Mouse (Mus musculus) midbrain, embryonic 10.5 days (tissue): ENCODE results near the gene Reck. TPM values are rescaled to one million over a fixed set of nuclear protein-coding genes. Genes with fewer than 3 reads are reported as not detected.
A peak's percentile ranks its signal among the peaks of the same experiment; 100 is the strongest.

Source experiments
- DNase-seq: peaks from one replicate; pipeline ENCODE4 v3.0.0-alpha.2; 2017; ENCODE audit warnings: low spot score
- H3K27ac ChIP-seq: fragments of 300-500 bp; sonication (generic); replicated peaks from 2 replicates; pipeline ENCODE4 v1.5.1; 2016; ENCODE audit warnings: mild to moderate bottlenecking
- H3K27me3 ChIP-seq: fragments of 300-500 bp; sonication (generic); 2 replicates; pipeline ENCODE4 v1.6.1; 2016; ENCODE audit warnings: low read depth, mild to moderate bottlenecking; ENCODE audit not compliant: poor library complexity, severe bottlenecking
- H3K36me3 ChIP-seq: fragments of 300-500 bp; sonication (generic); 2 replicates; pipeline ENCODE4 v1.6.1; 2016; ENCODE audit warnings: mild to moderate bottlenecking, moderate library complexity
- H3K4me1 ChIP-seq: fragments of 300-500 bp; sonication (generic); 2 replicates; pipeline ENCODE4 v1.6.1; 2016
- H3K4me3 ChIP-seq: fragments of 300-500 bp; sonication (generic); 2 replicates; pipeline ENCODE4 v1.5.1; 2016; ENCODE audit warnings: mild to moderate bottlenecking, moderate library complexity
- H3K9me3 ChIP-seq: fragments of 300-500 bp; sonication (generic); replicated peaks from 2 replicates; pipeline ENCODE4 v1.6.1; 2016; ENCODE audit warnings: mild to moderate bottlenecking
- WGBS: fragments of 180-500 bp; shearing (Covaris S2); methylation state at CpG from one replicate; pipeline ENCODE4 v1.1.7; 2016; 5-methylcytosine and 5-hydroxymethylcytosine counted together
- polyA plus RNA-seq: library from polyadenylated mRNA; unstranded; fragments of >200 nt; fragmentation: Nextera tagmentation; extraction: Ambion mirVana; gene quantifications from 2 replicates; pipeline ENCODE4 v1.2.1, GENCODE M21; 2016

The Reck gene
- polyA plus RNA-seq = 8.7 and 10.0 TPM in 2 replicates

DNA sequence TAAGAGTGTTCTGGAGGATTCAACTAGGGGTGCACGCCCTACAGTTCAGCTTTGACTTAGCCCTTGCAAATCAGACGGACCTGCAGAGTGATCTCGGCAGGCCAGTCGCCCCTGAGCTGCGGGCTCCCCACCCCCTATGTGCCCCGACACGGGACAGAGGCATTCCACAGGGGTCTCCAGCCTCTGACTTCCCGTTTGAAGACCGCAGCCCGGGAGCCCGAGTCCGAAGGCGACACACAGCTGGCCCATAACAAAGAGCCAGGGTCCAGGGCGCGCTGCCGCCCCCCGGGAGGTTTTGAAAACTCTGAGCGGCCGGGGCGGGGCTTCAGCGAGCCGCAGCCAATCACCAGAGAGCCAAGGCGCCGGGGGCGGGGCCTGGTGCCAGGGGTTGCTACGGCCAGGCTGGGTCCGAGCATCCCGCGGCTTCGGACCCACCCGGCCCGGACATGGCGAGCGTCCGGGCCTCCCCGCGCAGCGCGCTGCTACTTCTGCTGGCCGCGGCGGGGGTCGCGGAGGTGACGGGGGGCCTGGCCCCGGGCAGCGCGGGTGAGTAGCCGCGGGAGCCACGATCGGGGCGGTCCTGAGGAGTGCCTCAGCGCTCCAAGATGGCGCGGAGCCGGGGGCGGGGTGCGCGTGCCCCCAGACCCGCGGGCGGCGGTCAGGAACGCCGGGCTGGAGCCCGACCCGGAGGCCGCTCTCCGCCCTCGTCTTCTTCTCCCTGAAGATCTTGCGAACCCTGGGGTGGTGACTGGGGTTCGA is at the start of gene Reck:
Reck (plus strand) TSS at position 371 of the 759 bp plus-strand sequence.
- peaks cover 20% of the 10 kb centered on the region; the same call in 1 of the 2 replicates for H3K27me3 ChIP-seq
- peak within 1 kb of the TSS; percentile 92 for H3K4me3 ChIP-seq
- H3K4me1 ChIP-seq = peaks cover 41% of the 10 kb centered on the region
- WGBS = 1% methylated on average over 73 of the region's 73 CpGs
- no peaks in the 10 kb centered on the region for H3K36me3 ChIP-seq
- peak; percentile 96 for DNase-seq
- H3K27ac ChIP-seq = peak within 1 kb of the TSS; percentile 97
- peaks cover 7% of the 10 kb centered on the region; the same call in 1 of the 2 replicates for H3K9me3 ChIP-seq

DNA sequence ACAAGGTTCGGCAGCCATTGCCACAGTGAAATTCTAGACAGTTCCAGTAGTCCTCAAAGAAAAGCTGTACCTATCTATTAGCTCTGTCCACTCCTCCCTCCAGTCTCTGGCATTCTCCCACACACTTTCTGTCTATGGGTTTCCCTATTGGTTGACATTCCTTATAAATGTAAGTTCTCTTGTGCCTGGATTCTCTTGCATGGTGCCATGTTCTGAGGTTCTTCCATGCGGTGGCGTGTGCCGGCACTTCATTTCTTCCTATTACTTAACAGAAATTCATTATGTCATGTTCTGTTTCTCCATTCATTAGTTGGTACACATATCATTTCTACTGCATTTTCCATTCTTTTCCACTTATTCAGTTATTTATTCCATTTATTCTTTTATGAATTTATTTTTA is 46.5 kb upstream of the Reck start:
- peak; percentile 6 for DNase-seq
- Histone ChIP-seq H3K4me1 (peaks cover 5% of the 10 kb centered on the region), H3K36me3 (no peaks in the 10 kb centered on the region), H3K9me3 (no peaks in the 10 kb centered on the region), H3K27ac (no peak overlapping the region), H3K4me3 (no peak overlapping the region), H3K27me3 (no peaks in the 10 kb centered on the region)
- WGBS = 93% methylated on average over 4 of the region's 4 CpGs

DNA sequence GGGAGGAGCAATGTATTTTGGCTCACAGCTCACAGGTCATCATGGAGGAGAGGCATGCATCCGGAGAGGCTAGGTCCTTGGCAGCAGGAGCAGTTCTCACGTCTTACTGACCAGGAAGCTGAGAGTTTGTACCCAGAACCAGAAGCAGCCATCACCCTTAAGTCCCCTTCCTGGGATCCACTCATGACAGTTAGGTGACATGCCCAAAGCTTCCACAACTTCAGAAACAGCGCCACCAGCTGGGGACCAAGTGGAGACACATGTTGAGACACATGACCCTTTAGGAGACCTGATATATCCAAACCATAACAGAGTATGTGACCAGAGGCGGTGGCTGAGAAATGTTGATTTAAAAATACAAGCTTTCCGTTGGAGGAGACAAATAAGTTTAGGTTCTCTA is 43.3 kb upstream of the Reck start:
- no peak for DNase-seq
- no peak overlapping the region for H3K27ac ChIP-seq
- H3K4me1 ChIP-seq = no peaks in the 10 kb centered on the region
- H3K27me3 ChIP-seq = no peaks in the 10 kb centered on the region
- no peak overlapping the region for H3K4me3 ChIP-seq
- no peaks in the 10 kb centered on the region for H3K36me3 ChIP-seq
- 75% methylated on average over 5 of the region's 5 CpGs for WGBS
- H3K9me3 ChIP-seq = no peaks in the 10 kb centered on the region

DNA sequence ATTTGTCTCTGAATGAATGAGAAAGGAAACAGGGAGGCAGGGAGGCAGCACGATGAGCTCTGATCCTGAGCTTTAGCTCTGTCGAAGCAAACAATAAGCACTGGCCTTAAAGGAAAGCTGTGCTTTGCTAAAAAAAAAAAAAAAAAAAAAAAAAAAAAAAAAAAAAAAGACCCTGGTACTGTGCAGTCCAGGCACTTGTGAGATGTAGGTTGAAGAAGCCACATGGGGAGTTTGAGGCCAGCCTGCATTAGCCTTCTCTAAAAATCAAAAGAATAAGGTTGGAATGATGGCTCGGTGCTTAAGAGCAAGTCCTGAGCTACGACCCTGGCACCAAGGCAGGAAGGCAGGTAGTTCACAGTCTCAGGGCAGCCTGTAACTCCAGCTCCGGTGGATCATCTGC is 41.6 kb upstream of the Reck start:
- Histone ChIP-seq H3K9me3 (no peaks in the 10 kb centered on the region), H3K27me3 (no peaks in the 10 kb centered on the region), H3K4me1 (no peaks in the 10 kb centered on the region), H3K36me3 (no peaks in the 10 kb centered on the region), H3K27ac (no peak overlapping the region), H3K4me3 (no peak overlapping the region)
- no peak for DNase-seq
- 75% methylated on average over 5 of the region's 5 CpGs for WGBS

DNA sequence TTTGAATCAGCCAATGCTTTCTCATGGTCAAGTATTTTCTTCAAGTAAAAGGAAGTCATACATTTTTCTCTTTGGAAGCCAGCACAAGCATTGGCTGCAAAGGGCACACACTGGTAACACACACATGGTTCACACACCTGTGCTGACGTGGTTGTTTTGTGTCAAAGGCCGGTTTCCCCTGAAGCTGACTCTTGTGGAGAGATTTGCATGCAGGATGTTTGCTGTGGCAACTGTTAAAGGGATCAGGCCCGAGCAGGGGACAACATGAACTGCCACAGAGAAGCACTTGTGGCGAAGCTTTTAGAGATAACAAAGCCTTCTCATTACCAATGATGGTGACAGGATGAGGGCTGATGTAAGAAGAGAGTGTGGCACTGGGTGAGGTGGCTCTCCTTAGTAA is 40.6 kb upstream of the Reck start:
- H3K27ac ChIP-seq = no peak overlapping the region
- H3K36me3 ChIP-seq = no peaks in the 10 kb centered on the region
- no peaks in the 10 kb centered on the region for H3K9me3 ChIP-seq
- no peaks in the 10 kb centered on the region for H3K4me1 ChIP-seq
- no peak overlapping the region for H3K4me3 ChIP-seq
- 76% methylated on average over 4 of the region's 4 CpGs for WGBS
- no peak for DNase-seq
- no peaks in the 10 kb centered on the region for H3K27me3 ChIP-seq

DNA sequence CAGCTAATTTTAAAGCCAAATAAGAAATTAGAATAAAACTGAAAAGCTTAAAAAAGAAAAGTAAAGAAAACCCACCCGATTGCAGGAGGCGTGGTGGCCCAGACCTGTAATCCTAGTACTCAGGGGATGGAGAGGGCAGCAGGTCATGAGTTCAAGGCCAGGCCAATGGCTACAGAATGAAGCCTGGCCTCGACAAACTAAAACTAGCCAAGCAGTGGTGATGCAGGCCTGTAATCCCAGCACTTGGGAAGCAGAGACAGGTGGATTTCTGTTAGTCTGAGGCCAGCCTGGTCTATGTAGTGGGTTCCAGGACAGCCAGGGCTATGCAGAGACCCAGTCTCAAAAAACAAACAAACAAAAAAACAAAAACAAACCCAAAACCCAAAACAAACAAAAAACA is 37.0 kb upstream of the Reck start:
- H3K9me3 ChIP-seq = peaks cover 5% of the 10 kb centered on the region; the same call in 1 of the 2 replicates
- H3K4me3 ChIP-seq = no peak overlapping the region
- 79% methylated on average over 3 of the region's 3 CpGs for WGBS
- no peak for DNase-seq
- no peaks in the 10 kb centered on the region for H3K4me1 ChIP-seq
- H3K27ac ChIP-seq = no peak overlapping the region
- no peaks in the 10 kb centered on the region for H3K27me3 ChIP-seq
- no peaks in the 10 kb centered on the region for H3K36me3 ChIP-seq

DNA sequence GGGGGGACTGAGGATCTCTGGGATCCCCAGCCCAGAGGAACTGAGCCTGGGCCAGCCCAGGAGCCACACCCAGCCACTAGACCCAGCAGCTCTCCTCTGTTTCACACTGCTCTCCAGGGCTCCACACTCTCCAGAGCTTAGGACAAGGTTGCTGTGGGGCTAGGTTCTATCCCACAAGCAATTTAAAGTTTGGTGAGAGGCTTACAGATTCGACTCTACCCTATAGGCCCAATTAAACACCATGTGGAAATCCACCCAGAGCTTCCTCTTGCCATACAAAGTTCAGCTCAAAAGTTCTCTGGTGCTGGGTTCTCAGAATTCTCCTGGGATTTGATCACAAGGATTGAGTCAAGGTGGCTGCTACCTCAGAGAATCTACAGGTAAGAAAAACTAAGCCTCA is 35.2 kb upstream of the Reck start, which contains the start of gene Olfr157:
Olfr157 (minus strand) TSS at position 101 of the 400 bp plus-strand sequence.
- H3K4me3 ChIP-seq = no peak within 1 kb of the TSS
- DNase-seq = no peak
- 76% methylated on average over 1 of the region's 1 CpGs for WGBS
- H3K36me3 ChIP-seq = no peaks in the 10 kb centered on the region
- no peak within 1 kb of the TSS for H3K27ac ChIP-seq
- no peaks in the 10 kb centered on the region for H3K27me3 ChIP-seq
- H3K4me1 ChIP-seq = no peaks in the 10 kb centered on the region
- peaks cover 5% of the 10 kb centered on the region; the same call in 1 of the 2 replicates for H3K9me3 ChIP-seq

DNA sequence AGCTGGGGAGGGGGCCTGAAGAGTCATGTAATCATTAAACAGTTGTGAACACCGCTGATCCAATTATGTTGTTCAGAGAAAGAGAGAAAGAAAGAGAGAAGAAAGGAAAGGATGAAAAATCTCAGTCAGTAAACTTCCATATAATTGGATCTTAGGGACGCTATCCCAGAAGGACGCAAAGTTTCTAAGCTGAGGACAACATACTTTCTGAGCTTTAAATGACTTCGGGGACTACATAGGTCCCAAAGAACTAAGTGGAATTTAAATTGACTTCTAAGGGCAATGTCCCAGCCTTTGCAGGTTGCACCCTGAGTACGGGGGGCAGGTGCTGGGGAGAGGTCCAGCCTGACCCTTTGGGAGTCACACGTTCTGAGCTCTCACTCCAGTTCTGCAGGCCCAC is 24.1 kb upstream of the Reck start, which contains the start of gene Olfr155:
Olfr155 (plus strand) TSS at position 301 of the 400 bp plus-strand sequence.
- no peak within 1 kb of the TSS for H3K27ac ChIP-seq
- no peak for DNase-seq
- H3K36me3 ChIP-seq = no peaks in the 10 kb centered on the region
- 88% methylated on average over 6 of the region's 6 CpGs for WGBS
- H3K9me3 ChIP-seq = no peaks in the 10 kb centered on the region
- no peaks in the 10 kb centered on the region for H3K4me1 ChIP-seq
- no peaks in the 10 kb centered on the region for H3K27me3 ChIP-seq
- no peak within 1 kb of the TSS for H3K4me3 ChIP-seq

DNA sequence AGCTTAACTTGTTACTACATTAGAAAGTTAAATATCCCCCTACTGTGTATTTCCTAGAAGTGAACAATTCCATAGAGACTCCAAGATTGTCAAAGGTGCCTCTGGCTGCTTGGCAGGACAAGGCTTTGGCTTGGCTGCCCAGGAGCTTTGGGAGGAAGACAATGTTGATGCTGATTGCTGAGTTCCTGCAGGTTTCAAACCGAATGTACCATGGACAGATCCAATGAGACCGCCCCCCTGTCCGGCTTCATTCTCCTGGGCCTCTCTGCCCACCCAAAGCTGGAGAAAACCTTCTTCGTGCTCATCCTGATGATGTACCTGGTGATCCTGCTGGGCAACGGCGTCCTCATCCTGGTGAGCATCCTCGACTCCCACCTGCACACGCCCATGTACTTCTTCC is 21.2 kb upstream of the Reck start:
- 75% methylated on average over 8 of the region's 8 CpGs for WGBS
- Histone ChIP-seq H3K27me3 (no peaks in the 10 kb centered on the region), H3K36me3 (no peaks in the 10 kb centered on the region), H3K4me3 (no peak overlapping the region), H3K9me3 (no peaks in the 10 kb centered on the region), H3K4me1 (no peaks in the 10 kb centered on the region), H3K27ac (no peak overlapping the region)
- DNase-seq = no peak

DNA sequence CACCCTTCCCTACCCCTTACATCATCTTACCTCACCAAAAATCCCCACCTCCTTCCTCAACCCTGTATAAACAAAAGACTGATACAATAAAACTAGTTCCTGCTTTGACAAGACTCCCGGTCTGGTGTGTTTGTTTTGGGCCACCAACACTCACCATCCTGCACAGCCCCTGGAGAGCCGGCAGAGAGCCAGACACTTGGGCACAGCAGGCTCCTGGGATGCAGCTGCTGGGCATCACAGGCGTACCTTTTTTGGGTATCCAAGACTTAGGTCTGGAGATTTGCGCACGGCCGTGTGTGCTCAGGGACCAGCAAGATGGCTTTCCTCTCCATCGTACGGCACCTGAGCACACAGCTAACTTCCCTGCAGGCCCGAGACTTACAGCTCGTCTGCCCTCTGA is 15.4 kb upstream of the Reck start:
- Histone ChIP-seq H3K4me3 (no peak overlapping the region), H3K9me3 (no peaks in the 10 kb centered on the region), H3K4me1 (peaks cover 5% of the 10 kb centered on the region; the same call in 1 of the 2 replicates), H3K27me3 (no peaks in the 10 kb centered on the region), H3K27ac (no peak overlapping the region), H3K36me3 (no peaks in the 10 kb centered on the region)
- DNase-seq = no peak
- 83% methylated on average over 10 of the region's 10 CpGs for WGBS

DNA sequence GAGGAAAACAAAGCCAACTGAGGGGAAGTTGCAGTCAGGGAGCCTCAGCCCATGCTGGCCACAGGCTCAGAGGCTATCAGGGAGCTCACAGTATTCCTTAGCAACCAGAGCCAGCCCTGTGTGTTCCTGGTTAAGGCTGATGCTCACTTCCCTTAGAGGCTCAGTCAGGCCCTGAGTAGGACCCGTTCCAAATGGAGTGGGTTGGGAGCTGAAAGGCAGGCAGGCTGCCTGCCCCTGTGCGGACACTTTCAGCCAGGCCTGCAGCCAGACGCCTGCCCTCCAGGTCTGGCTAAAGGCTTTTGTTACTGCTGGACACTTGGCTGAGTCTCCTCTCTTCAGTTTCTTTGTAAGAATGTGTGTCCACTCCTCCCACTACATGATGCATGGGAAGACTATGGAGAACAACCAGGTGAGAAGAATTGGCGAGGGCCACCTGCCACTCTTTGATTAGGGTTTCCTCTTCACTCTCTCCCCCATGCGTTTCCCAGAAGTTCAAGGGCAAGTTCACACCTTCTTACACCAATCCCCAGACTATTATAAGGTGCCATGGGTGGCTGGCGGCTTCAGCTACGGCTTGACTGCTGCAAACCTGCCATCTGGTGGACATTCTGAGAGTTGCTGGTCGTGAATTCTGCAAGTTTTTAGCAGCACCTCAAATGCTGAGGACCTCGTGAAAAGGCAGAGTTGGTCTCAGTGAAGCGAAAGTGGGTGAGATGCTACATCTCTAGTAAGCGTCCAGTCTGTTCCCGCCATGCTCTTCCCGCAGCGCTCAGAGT is 14.4 kb upstream of the Reck start:
- H3K4me1 ChIP-seq = peaks cover 5% of the 10 kb centered on the region; the same call in 1 of the 2 replicates
- no peak overlapping the region for H3K27ac ChIP-seq
- no peaks in the 10 kb centered on the region for H3K36me3 ChIP-seq
- 21% methylated on average over 14 of the region's 14 CpGs for whole genome bisulfite sequencing
- peak; percentile 67 for DNase-seq
- no peaks in the 10 kb centered on the region for H3K27me3 ChIP-seq
- H3K9me3 ChIP-seq = no peaks in the 10 kb centered on the region
- no peak overlapping the region for H3K4me3 ChIP-seq

DNA sequence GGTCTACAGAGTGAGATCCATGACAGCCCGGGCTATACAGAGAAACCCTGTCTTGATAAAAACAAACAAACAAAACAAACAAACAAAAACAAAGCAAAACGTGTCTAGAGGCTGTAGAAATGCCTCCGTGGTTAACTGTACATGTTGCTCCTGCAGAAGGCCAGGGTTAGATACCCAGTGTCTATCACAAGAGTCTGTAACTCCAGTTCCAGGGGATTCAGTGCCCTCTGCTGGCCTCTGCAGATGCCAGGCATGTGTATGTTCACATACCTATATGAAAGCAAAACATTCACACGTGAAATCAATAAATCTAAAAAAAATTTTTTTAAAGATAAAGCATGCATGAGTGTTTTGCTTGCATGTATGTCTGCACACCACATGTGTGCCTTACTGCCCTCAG is 12.0 kb upstream of the Reck start:
- no peaks in the 10 kb centered on the region for H3K27me3 ChIP-seq
- DNase-seq = no peak

DNA sequence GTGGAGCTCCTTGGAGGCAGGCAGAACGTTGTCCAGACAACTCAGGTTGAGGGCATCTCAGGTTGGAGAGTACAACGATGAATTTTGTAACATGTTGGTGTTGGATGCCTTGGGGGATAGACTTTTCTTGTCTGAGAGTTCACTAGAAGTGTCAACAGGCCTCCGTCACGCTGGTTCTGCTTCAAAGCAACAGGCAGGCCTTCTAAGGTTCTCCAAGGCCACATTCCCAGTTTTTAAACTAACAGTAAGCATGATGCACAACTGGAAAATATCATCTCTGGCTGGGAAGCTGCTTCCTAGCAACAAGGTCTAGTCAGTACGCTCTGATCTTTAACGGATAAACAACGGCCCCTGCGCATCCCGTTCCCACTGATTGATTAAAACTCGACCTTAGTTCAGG is 5.5 kb upstream of the Reck start:
- 90% methylated on average over 10 of the region's 10 CpGs for WGBS
- peaks cover 14% of the 10 kb centered on the region; the same call in 1 of the 2 replicates for H3K27me3 ChIP-seq
- H3K9me3 ChIP-seq = peaks cover 15% of the 10 kb centered on the region
- H3K36me3 ChIP-seq = no peaks in the 10 kb centered on the region
- H3K4me1 ChIP-seq = peaks cover 4% of the 10 kb centered on the region
- DNase-seq = no peak
- no peak overlapping the region for H3K27ac ChIP-seq
- H3K4me3 ChIP-seq = no peak overlapping the region

More for the DNA sequence above, 12.0 kb upstream of the Reck start:
- Histone ChIP-seq H3K36me3 (no peaks in the 10 kb centered on the region), H3K9me3 (no peaks in the 10 kb centered on the region), H3K4me1 (peaks cover 5% of the 10 kb centered on the region; the same call in 1 of the 2 replicates), H3K4me3 (no peak overlapping the region), H3K27ac (no peak overlapping the region)
- WGBS = 66% methylated on average over 4 of the region's 4 CpGs
